Mouse (Mus musculus) E14TG2a.4 (cell line): ENCODE results near the gene Cenpe.
A peak's percentile ranks its signal among the peaks of the same experiment; 100 is the strongest.
"Not testable (repeated sequence)": the region's sequence is repeated elsewhere in the genome, so short reads cannot be mapped to it uniquely, and the experiment has no call there.

ENCODE experiments used
- H3K27me3 ChIP-seq: 2 replicates; pipeline ENCODE4 v1.6.1; 2014; ENCODE audit warnings: low read length, control low read depth; ENCODE audit not compliant: insufficient read depth
- H3K36me3 ChIP-seq: 2 replicates; pipeline ENCODE4 v1.6.1; 2014; ENCODE audit warnings: low read length, control low read depth; ENCODE audit not compliant: insufficient read depth
- H3K4me1 ChIP-seq: replicated peaks from 2 replicates; pipeline ENCODE4 v1.6.1; 2014; ENCODE audit warnings: low read depth, low read length, control low read depth
- H3K4me3 ChIP-seq: replicated peaks from 2 replicates; pipeline ENCODE4 v1.5.1; 2014; ENCODE audit warnings: mild to moderate bottlenecking, low read length
- H3K9me3 ChIP-seq: 2 replicates; pipeline ENCODE4 v1.6.1; 2014; ENCODE audit warnings: low read length, control low read depth
- CTCF ChIP-seq: conservative IDR thresholded peaks from 2 replicates; pipeline ENCODE4 v1.5.1; 2014; ENCODE audit warnings: low read length
- NANOG ChIP-seq: IDR thresholded peaks from 2 replicates; pipeline ENCODE4 v1.6.1; 2014; ENCODE audit warnings: borderline replicate concordance, low read length, mixed read lengths
- POU5F1 ChIP-seq: IDR thresholded peaks from 2 replicates; pipeline ENCODE4 v1.6.1; 2014; ENCODE audit warnings: low read length, borderline replicate concordance

Cenpe gene

GRCm38 (mm10) chr3:135211805-135212657 lies at the start of gene Cenpe:
TSS of gene Cenpe (plus strand) at chr3:135212537.
- Histone ChIP-seq H3K4me1 (peaks cover 19% of the 10 kb centered on the region), H3K36me3 (peaks cover 24% of the 10 kb centered on the region), H3K4me3 (peak within 1 kb of the TSS; percentile 99), H3K9me3 (no peaks in the 10 kb centered on the region), H3K27me3 (no peaks in the 10 kb centered on the region)
- TF ChIP-seq CTCF (no peak), NANOG (no peak), POU5F1 (no peak)

GRCm38 (mm10) chr3:135171898-135172446 lies 40.4 kb upstream of the Cenpe start:
- H3K4me3 ChIP-seq = no peak overlapping the region
- H3K9me3 ChIP-seq = peaks cover 3% of the 10 kb centered on the region; the same call in 1 of the 2 replicates
- H3K36me3 ChIP-seq = no peaks in the 10 kb centered on the region
- TF ChIP-seq POU5F1 = no peak
- TF ChIP-seq CTCF = no peak
- no peak for TF ChIP-seq NANOG
- no peaks in the 10 kb centered on the region for H3K27me3 ChIP-seq
- no peaks in the 10 kb centered on the region for H3K4me1 ChIP-seq

- Histone ChIP-seq H3K9me3 (no peaks in the 10 kb centered on the region), H3K27me3 (no peaks in the 10 kb centered on the region), H3K36me3 (no peaks in the 10 kb centered on the region), H3K4me1 (no peaks in the 10 kb centered on the region), H3K4me3 (no peak overlapping the region)
- TF ChIP-seq NANOG = no peak
- no peak for TF ChIP-seq CTCF
- no peak for TF ChIP-seq POU5F1
These were observed 20.5 kb upstream of the Cenpe start for GRCm38 (mm10) chr3:135191861-135192260.

GRCm38 (mm10) chr3:135198051-135198450 lies 14.3 kb upstream of the Cenpe start:
- not testable (repeated sequence) for H3K27me3 ChIP-seq, H3K4me1 ChIP-seq, H3K36me3 ChIP-seq, H3K9me3 ChIP-seq, H3K4me3 ChIP-seq

GRCm38 (mm10) chr3:135200409-135201303 lies 11.7 kb upstream of the Cenpe start:
- no peaks in the 10 kb centered on the region for H3K27me3 ChIP-seq
- TF ChIP-seq CTCF = no peak
- no peak for TF ChIP-seq POU5F1
- TF ChIP-seq NANOG = no peak
- no peaks in the 10 kb centered on the region for H3K36me3 ChIP-seq
- no peaks in the 10 kb centered on the region for H3K9me3 ChIP-seq
- no peak overlapping the region for H3K4me3 ChIP-seq
- H3K4me1 ChIP-seq = no peaks in the 10 kb centered on the region

- Histone ChIP-seq H3K4me1 (peaks cover 1% of the 10 kb centered on the region), H3K27me3 (no peaks in the 10 kb centered on the region), H3K4me3 (no peak overlapping the region), H3K36me3 (no peaks in the 10 kb centered on the region), H3K9me3 (no peaks in the 10 kb centered on the region)
- TF ChIP-seq POU5F1 (no peak), NANOG (no peak), CTCF (no peak; the same call in 1 of the 2 replicates)
These were observed 5.7 kb upstream of the Cenpe start for GRCm38 (mm10) chr3:135206621-135207020.

GRCm38 (mm10) chr3:135212658-135213350 lies 467 bp downstream of the Cenpe start:
- H3K4me3 ChIP-seq = peak overlapping the region; percentile 99
- H3K9me3 ChIP-seq = no peaks in the 10 kb centered on the region
- TF ChIP-seq NANOG = no peak
- TF ChIP-seq CTCF = no peak
- no peak for TF ChIP-seq POU5F1
- peaks cover 19% of the 10 kb centered on the region for H3K4me1 ChIP-seq
- H3K27me3 ChIP-seq = no peaks in the 10 kb centered on the region
- H3K36me3 ChIP-seq = peaks cover 31% of the 10 kb centered on the region

- H3K4me3 ChIP-seq = no peak overlapping the region
- peaks cover 9% of the 10 kb centered on the region for H3K9me3 ChIP-seq
- TF ChIP-seq CTCF (no peak), NANOG (no peak)
- H3K27me3 ChIP-seq = no peaks in the 10 kb centered on the region
- peaks cover 87% of the 10 kb centered on the region for H3K36me3 ChIP-seq
- H3K4me1 ChIP-seq = no peaks in the 10 kb centered on the region
These were observed 19.7 kb downstream of the Cenpe start for GRCm38 (mm10) chr3:135232058-135232457.
